Mouse (Mus musculus) testis, adult 2 months (tissue): ENCODE results near the gene Tsc2. TPM values are rescaled to one million over a fixed set of nuclear protein-coding genes. Genes with fewer than 3 reads are reported as not detected.

Experiments
- H3K27ac ChIP-seq: fragments of 200-500 bp; 2 replicates; pipeline ENCODE4 v1.5.1; 2012; ENCODE audit warnings: low read depth, low read length; ENCODE audit not compliant: control insufficient read depth, insufficient read depth
- H3K27me3 ChIP-seq: fragments of 200-500 bp; 2 replicates; pipeline ENCODE4 v1.6.1; 2012; ENCODE audit warnings: mild to moderate bottlenecking, low read length, moderate library complexity; ENCODE audit not compliant: control insufficient read depth, insufficient read depth
- H3K36me3 ChIP-seq: fragments of 200-500 bp; 2 replicates; pipeline ENCODE4 v1.6.1; 2012; ENCODE audit warnings: mild to moderate bottlenecking, low read length; ENCODE audit not compliant: control insufficient read depth, insufficient read depth
- H3K4me1 ChIP-seq: fragments of 200-500 bp; 2 replicates; pipeline ENCODE4 v1.6.1; 2012; ENCODE audit warnings: low read length; ENCODE audit not compliant: control insufficient read depth, insufficient read depth
- H3K4me3 ChIP-seq: fragments of 200-500 bp; 2 replicates; pipeline ENCODE4 v1.5.1; 2012; ENCODE audit warnings: low read depth, mild to moderate bottlenecking, low read length, moderate library complexity, mixed read lengths; ENCODE audit not compliant: control insufficient read depth
- CTCF ChIP-seq: fragments of 200-500 bp; IDR thresholded peaks from 2 replicates; pipeline ENCODE4 v1.5.1; 2012; ENCODE audit warnings: low read depth, mild to moderate bottlenecking, inconsistent platforms, low read length, moderate library complexity; ENCODE audit not compliant: control insufficient read depth, insufficient read depth, insufficient replicate concordance
- POLR2A ChIP-seq: fragments of 200-500 bp; IDR thresholded peaks from 2 replicates; pipeline ENCODE4 v1.6.1; 2012; ENCODE audit warnings: low read depth, mild to moderate bottlenecking, inconsistent platforms, low read length, moderate library complexity; ENCODE audit not compliant: control insufficient read depth
- polyA plus RNA-seq: library from polyadenylated mRNA; depleted of rRNA; stranded (reverse); fragments of >200 nt; gene quantifications from 2 replicates; pipeline ENCODE4 v1.2.3, GENCODE M21; 2012

Gene Tsc2
- polyA plus RNA-seq, 1 experiment = 41.6 TPM

- Histone ChIP-seq H3K4me3 (peak overlapping the region; percentile 73), H3K27me3 (no peaks in the 10 kb centered on the region), H3K4me1 (no peaks in the 10 kb centered on the region), H3K36me3 (peaks cover 4% of the 10 kb centered on the region), H3K27ac (no peak overlapping the region)
- TF ChIP-seq POLR2A (no peak), CTCF (no peak)
Measured at GRCm38 (mm10) chr17:24593992-24594890, 38.2 kb downstream of the Tsc2 start.

GRCm38 (mm10) chr17:24593248-24593647 lies 39.2 kb downstream of the Tsc2 start:
- Histone ChIP-seq H3K36me3 (peaks cover 6% of the 10 kb centered on the region), H3K27ac (peak overlapping the region; percentile 26; the same call in 1 of the 2 replicates), H3K4me3 (peak overlapping the region; percentile 73), H3K4me1 (no peaks in the 10 kb centered on the region), H3K27me3 (no peaks in the 10 kb centered on the region)
- TF ChIP-seq CTCF (no peak), POLR2A (no peak)

DNA sequence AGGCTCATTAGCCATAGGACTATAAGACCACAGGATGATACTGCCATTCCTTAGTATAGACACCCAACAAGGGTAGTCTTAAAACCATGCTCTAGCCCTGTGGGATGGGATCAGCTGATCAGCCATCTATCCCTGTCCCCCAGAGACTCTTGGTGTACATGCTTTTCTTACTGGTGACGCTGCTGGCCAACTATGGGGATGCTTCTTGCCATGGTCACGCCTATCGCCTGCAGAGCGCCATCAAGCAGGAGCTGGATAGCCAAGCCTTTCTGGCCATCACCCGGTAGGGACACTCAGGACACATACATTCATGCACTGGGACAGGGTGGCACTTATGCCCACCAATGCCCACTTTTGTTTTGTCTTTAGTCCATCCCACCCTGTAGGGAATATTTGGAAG lies 40.7 kb downstream of the Tsc2 start:
- no peaks in the 10 kb centered on the region for H3K4me1 ChIP-seq
- no peak overlapping the region for H3K4me3 ChIP-seq
- TF ChIP-seq POLR2A (no peak), CTCF (no peak)
- no peaks in the 10 kb centered on the region for H3K27me3 ChIP-seq
- no peak overlapping the region for H3K27ac ChIP-seq
- peaks cover 6% of the 10 kb centered on the region for H3K36me3 ChIP-seq

- TF ChIP-seq CTCF (no peak), POLR2A (no peak)
- H3K27me3 ChIP-seq = no peaks in the 10 kb centered on the region
- no peak overlapping the region for H3K27ac ChIP-seq
- peaks cover 8% of the 10 kb centered on the region for H3K36me3 ChIP-seq
- H3K4me3 ChIP-seq = no peak overlapping the region
- H3K4me1 ChIP-seq = no peaks in the 10 kb centered on the region
Measured at GRCm38 (mm10) chr17:24590943-24591342, 41.5 kb downstream of the Tsc2 start.

DNA sequence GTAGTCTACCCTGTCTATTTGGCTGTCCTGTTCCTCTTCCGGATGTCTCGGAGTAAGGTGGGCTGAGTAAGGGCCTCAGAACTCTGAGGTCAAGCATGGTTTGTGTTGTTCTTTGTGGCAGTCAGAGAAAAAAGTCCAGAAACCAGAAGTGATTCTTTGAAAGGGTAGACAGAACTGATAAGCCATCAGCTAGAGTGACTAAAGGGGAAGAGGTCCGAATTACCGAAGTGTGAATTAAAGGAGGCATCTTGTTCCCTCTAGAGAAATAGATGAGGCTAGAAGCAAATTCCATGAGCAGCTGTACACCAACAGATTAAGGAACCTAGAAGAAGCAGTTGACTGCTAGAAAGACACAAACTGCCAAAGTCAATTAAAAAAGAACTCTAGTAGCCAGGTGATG lies 45.9 kb downstream of the Tsc2 start:
- H3K4me3 ChIP-seq = no peak overlapping the region
- no peaks in the 10 kb centered on the region for H3K27me3 ChIP-seq
- H3K36me3 ChIP-seq = peaks cover 7% of the 10 kb centered on the region
- no peak for TF ChIP-seq CTCF
- no peak for TF ChIP-seq POLR2A
- H3K27ac ChIP-seq = no peak overlapping the region
- H3K4me1 ChIP-seq = no peaks in the 10 kb centered on the region

DNA sequence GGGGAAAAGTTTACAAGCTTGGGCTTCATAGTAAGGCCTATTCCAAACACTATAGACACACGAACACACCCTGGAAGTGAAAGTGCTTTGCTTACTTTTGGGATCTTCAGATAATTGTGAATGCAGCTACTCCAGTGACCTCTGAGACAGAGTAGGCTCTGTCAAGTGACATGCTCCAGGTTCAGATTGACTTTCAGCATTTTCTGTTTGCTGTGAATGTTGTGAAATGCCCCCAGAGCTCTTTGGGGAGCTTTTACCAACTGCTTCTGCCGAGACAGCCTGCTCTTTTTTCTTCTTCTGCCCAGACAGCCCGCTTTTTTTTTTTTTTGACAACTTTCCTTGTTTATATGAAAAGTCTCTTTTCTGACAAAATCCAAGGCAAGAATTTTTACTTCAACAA lies 47.9 kb downstream of the Tsc2 start:
- Histone ChIP-seq H3K4me3 (no peak overlapping the region), H3K27ac (no peak overlapping the region), H3K36me3 (peaks cover 4% of the 10 kb centered on the region), H3K27me3 (no peaks in the 10 kb centered on the region), H3K4me1 (no peaks in the 10 kb centered on the region)
- no peak for TF ChIP-seq POLR2A
- no peak for TF ChIP-seq CTCF

GRCm38 (mm10) chr17:24583599-24584460 lies 48.6 kb downstream of the Tsc2 start:
- peaks cover 4% of the 10 kb centered on the region for H3K36me3 ChIP-seq
- no peaks in the 10 kb centered on the region for H3K27me3 ChIP-seq
- no peak overlapping the region for H3K27ac ChIP-seq
- no peak overlapping the region for H3K4me3 ChIP-seq
- TF ChIP-seq CTCF (no peak), POLR2A (no peak)
- H3K4me1 ChIP-seq = no peaks in the 10 kb centered on the region
